Mouse (Mus musculus) CD8-positive naive resting alpha-beta T cell, adult 2 months (primary cell): Measurements from ENCODE around the gene Gpr137c.

Experiments
- DNase-seq, 2 experiments: peaks; one replicate each; pipeline ENCODE4 v3.0.0; 2022; ENCODE audit warnings: low read depth in 2 of 2, low spot score in 2 of 2

The Gpr137c gene

GRCm38 (mm10) chr14:45282066-45282465, 62.5 kb downstream of the Gpr137c start:
- DNase-seq: no peak

DNA sequence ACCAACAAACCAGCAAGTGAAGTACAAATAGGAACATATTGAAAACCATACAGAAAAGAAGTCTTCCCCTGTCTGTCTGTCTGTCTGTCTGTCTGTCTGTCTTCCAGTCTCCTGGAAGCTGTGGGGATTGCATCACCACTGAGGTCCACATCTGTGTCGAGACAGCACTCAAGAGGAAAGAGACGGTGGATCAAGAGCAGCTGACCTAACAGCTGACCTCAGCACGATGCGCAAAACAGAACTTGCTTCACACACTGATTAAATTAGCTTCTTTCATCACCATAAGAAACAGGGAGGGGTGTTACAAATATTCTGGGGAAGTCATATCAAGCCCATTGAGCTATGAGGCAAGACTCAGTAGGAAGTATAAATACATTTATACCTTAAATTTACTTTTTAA, 72.1 kb downstream of the Gpr137c start:
- DNase-seq: no peak

DNA sequence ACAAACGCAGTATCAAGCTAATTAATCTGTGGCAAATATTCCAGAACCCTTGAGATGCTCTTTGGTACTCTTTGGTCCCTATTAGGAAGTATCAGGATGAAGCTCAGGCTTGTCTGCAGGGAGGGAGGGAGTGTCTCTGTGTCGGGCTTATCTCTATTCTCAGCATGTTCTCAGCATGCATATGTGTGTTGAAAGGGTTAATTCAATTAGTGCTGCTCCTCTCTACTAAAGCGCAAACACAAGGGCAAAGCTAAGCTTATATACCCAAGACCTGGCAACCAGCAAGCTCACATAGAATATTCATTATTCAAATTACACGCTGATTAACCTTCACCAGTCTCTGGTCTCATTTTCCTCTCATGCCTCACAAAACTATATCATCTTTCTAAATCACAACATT, 84.4 kb downstream of the Gpr137c start:
- DNase-seq: no peak

DNA sequence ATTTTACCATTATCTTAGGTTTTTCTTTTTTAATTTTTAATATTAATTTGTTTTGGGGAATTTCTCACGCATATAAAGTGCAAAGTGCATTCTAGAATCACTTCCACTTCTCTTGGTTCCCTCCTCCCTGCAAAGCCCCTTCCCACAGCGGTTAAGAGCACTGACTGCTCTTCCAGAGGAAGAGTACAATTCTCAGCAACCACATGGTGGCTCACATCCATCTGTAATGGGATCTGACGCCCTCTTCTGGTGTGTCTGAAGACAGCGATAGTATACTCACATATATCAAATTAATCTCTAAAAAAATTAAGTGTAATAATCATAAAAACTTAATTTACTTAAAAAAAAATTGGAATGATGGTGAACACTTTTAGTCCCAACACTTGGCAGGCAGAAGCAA, 84.9 kb downstream of the Gpr137c start:
- DNase-seq: no peak

DNA sequence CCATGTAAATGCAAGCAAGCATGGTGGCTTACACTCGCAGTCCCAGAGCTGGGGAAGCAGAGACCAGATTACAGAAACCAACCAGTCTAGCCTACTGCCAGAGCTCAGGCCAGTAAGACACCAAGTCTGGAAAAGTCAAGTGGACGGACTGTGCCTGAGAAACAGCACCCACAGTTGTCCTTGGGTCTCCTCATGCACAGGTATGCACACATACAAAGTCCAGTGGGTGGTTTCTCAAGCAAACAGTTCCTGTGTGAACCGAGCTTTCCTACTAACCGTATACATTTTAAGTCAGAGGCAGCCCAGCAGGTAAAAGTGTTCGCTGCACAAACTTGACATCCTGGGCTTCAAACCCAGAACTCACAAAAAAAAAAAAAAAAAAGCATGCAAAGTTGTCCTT, 86.3 kb downstream of the Gpr137c start:
- no peak for DNase-seq

- no peak for DNase-seq
Observed at GRCm38 (mm10) chr14:45307630-45308328, 88.3 kb downstream of the Gpr137c start.

DNA sequence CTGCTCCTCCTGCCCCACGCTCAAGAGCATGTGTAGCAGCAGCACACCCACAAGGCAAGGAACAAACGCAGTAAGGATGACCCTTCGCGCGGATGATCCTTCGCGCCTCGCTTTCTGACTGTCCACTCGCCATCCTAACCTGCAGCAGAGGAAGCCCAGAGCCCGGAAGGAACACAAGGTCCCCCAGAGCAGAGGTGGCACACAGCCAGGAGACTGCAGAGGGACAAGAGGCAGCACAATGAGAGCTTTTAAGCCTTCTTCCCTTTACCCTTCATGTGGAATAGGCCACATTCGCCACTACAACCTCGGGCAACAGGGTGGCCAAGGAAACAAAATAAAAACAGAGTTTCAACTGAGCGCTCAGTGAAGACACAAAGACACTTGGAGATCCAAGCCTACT, 90.1 kb downstream of the Gpr137c start:
- no peak for DNase-seq

GRCm38 (mm10) chr14:45310101-45310500, 90.6 kb downstream of the Gpr137c start:
- DNase-seq: no peak

GRCm38 (mm10) chr14:45316927-45317326, 97.4 kb downstream of the Gpr137c start:
- no peak for DNase-seq

- DNase-seq: peak in 1 of 2 experiments; percentile 14
Observed at GRCm38 (mm10) chr14:45317921-45318411, 98.4 kb downstream of the Gpr137c start.

- DNase-seq: peak; percentile 61 to 65
Observed at GRCm38 (mm10) chr14:45318426-45319236, 99.1 kb downstream of the Gpr137c start, which contains the start of gene Ero1l. Gene Ero1l, minus strand, starts transcription at chr14:45318771.

- DNase-seq: no peak
Observed at GRCm38 (mm10) chr14:45319237-45319610, 99.7 kb downstream of the Gpr137c start.

- DNase-seq: no peak
Observed at GRCm38 (mm10) chr14:45320111-45320510, 100.6 kb downstream of the Gpr137c start.

GRCm38 (mm10) chr14:45321067-45321466, 101.5 kb downstream of the Gpr137c start:
- DNase-seq: no peak

GRCm38 (mm10) chr14:45321622-45322021, 102.1 kb downstream of the Gpr137c start:
- DNase-seq: no peak

- no peak for DNase-seq
Observed at GRCm38 (mm10) chr14:45322450-45322849, 102.9 kb downstream of the Gpr137c start.

DNA sequence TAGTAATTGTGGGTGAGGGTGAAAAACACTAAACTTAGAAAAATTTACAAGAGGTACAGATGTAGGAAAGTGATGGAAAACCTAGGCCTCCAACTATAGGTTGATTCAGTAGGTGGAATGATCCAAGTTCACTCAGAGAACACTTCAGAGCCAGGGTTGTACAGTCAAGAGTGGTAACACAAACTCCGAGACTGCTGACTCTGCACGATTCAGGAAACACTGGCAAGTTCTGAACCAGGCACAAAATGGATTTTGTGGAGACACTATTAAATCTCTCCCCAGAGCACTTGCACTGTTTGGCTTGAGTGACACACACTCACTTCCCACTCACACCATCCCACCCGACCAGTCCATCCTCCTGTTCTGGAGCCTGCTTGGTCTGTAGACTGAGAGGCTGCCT, 103.8 kb downstream of the Gpr137c start:
- no peak for DNase-seq

- DNase-seq: no peak
Observed at GRCm38 (mm10) chr14:45325471-45325870, 106.0 kb downstream of the Gpr137c start.

- DNase-seq: no peak
Observed at GRCm38 (mm10) chr14:45328072-45328713, 108.7 kb downstream of the Gpr137c start.

DNA sequence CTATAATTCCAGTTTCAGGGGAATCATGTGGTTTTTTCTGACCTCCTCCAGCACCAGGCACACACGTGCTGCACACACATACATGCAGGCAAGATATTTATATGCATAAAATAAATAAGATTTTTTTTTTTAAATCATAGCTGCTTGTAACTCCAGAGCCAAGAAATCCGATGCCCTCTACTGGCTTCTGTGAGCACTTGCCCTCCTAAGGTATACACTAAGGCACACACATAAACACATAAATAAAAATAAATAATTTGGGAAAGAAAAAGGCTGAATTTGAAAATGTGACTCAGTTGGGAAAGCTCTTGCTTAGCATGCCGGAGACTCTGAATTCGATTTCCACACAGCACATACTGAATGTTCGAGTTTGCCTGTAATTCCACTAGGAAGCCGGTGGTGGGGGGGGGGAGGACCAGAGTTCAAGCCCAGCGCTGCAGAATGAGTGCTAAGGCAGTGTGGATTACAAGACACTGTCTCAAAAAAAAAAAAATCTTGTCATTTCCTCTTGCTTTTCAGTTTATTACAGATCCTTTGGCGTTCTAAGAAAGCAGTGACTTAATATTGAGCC, 109.6 kb downstream of the Gpr137c start:
- DNase-seq: no peak

- DNase-seq: peak; percentile 87 to 88
Observed at GRCm38 (mm10) chr14:45329589-45330181, 110.2 kb downstream of the Gpr137c start, which contains the start of gene Psmc6. Gene Psmc6, plus strand, starts transcription at chr14:45329788.
